Comparison of ENCODE assay signal across 37 mouse cellular contexts in genomic region chr10:51584919-51585318, GRCm38 (mm10). TPM values are rescaled to one million over a fixed set of nuclear protein-coding genes. Genes with fewer than 3 reads are reported as not detected.
DNase-seq lines count a peak whose midpoint lies in the region; ATAC-seq and TF ChIP-seq lines count a peak whose summit lies in the region.
"Had no signal": no experiment of that assay in that cellular context is flagged by ENCODE, and none has a peak within 500 bp of the region (broad histone marks: within the 10 kb centered on the region; RNA-seq: fewer than 3 reads in every experiment).

No protein-coding gene starts in this region.

- peak; percentile 26 for DNase-seq in CH12.LX (ENCODE audit: extremely low read depth)
- peak; percentile 69 for DNase-seq in lung, postnatal 25 days (ENCODE audit: low spot score)
- no peak for DNase-seq in cerebellum, postnatal 4 days (ENCODE audit: low spot score in 2 of 2)
- no peak for DNase-seq in left cerebral cortex, adult 2 months (ENCODE audit: extremely low spot score in 1 of 2, low spot score in 2 of 2)
- DNase-seq in retina, postnatal 1 day, result no peak
- no peak for DNase-seq in kidney, adult 9 months
- DNase-seq: adrenal gland, adult 2 months; B cell, adult 2 months; cerebellum, adult 8-10 months; cerebellum, postnatal 36 days; heart, postnatal 36 days; kidney, postnatal 25 days; left cerebral cortex, postnatal 4 days; right cerebral cortex, postnatal 25 days; thymus, postnatal 14 days had no signal

- dilution Hi-C loops in CH12.LX (cut with MboI; ENCODE audit: extremely low pct_ligation_motif_present, extremely low pct_unique_long_range_greater_than_20kb, low sequenced_read_pairs), result no loop called here

- H3K4me1 ChIP-seq in CH12.LX (ENCODE audit: control insufficient read depth in 1 of 2, insufficient read depth in 2 of 2), result peaks cover 0 to 10% of the 10 kb centered on the region in 2 experiments; a peak in 2 of 4 replicates
- peaks cover 12% of the 10 kb centered on the region for H3K4me1 ChIP-seq in bone marrow macrophage, adult 2 months (ENCODE audit: control insufficient read depth, insufficient read depth, low read length)
- peaks cover 4% of the 10 kb centered on the region; the same call in 1 of the 2 replicates for H3K4me1 ChIP-seq in lung, embryonic 15.5 days
- H3K4me1 ChIP-seq: stomach, embryonic 15.5 days had no signal

- H3K9me3 ChIP-seq in CH12.LX (replicated peaks; ENCODE audit: low read length), result no peaks in the 10 kb centered on the region
- no peaks in the 10 kb centered on the region for H3K9me3 ChIP-seq in lung, embryonic 15.5 days
- H3K9me3 ChIP-seq: embryonic facial prominence, embryonic 13.5 days; forebrain, embryonic 10.5 days; heart, embryonic 15.5 days; neural tube, embryonic 13.5 days; stomach, embryonic 15.5 days had no signal

- peak; percentile 52; the same call in 1 of the 2 replicates for ATAC-seq in lung, embryonic 15.5 days (ENCODE audit: borderline replicate concordance, extremely low read depth, low FRiP score, low TSS enrichment)
- ATAC-seq: activated CD4-positive, CD25-positive, alpha-beta regulatory T cell, adult 4 months; forebrain, embryonic 16.5 days; intestine, postnatal 0 days had no signal

- H3K4me2 ChIP-seq in CH12.LX (ENCODE audit: insufficient read depth, low read depth, poor library complexity, severe bottlenecking), result no peak overlapping the region
- H3K4me2 ChIP-seq in lung, embryonic 15.5 days, result no peak overlapping the region
- H3K4me2 ChIP-seq: embryonic facial prominence, embryonic 13.5 days; heart, embryonic 15.5 days; hindbrain, embryonic 14.5 days; midbrain, embryonic 11.5 days; neural tube, embryonic 13.5 days; stomach, embryonic 15.5 days had no signal

- H3K36me3 ChIP-seq in CH12.LX (replicated peaks in 1 of 2; ENCODE audit: control insufficient read depth in 1 of 2, insufficient read depth in 1 of 2, low read length in 1 of 2), result no peaks in the 10 kb centered on the region
- H3K36me3 ChIP-seq in lung, embryonic 15.5 days, result no peaks in the 10 kb centered on the region
- H3K36me3 ChIP-seq: embryonic facial prominence, embryonic 13.5 days; forebrain, embryonic 10.5 days; heart, embryonic 15.5 days; neural tube, embryonic 13.5 days; stomach, embryonic 15.5 days had no signal

- no peak overlapping the region for H3K27ac ChIP-seq in CH12.LX (ENCODE audit: insufficient read depth, low read depth)
- H3K27ac ChIP-seq in bone marrow macrophage, adult 2 months (ENCODE audit: insufficient read depth, low read depth, low read length), result peak overlapping the region; percentile 23
- H3K27ac ChIP-seq in lung, embryonic 15.5 days, result no peak overlapping the region
- H3K27ac ChIP-seq in left cerebral cortex, adult 2 months, result no peak overlapping the region
- H3K27ac ChIP-seq: embryonic facial prominence, embryonic 13.5 days; forebrain, embryonic 10.5 days; heart, embryonic 15.5 days; hindbrain, embryonic 14.5 days; liver, embryonic 14.5 days; neural tube, embryonic 13.5 days; stomach, embryonic 15.5 days had no signal

- intact Hi-C loops in left cerebral cortex, adult 2 months (cut with DNase I), result no loop called here

- no peak for TF ChIP-seq RAD21 in CH12.LX (IDR thresholded peaks at IDR 0.05; ENCODE audit: low read depth, low read length)

- in situ Hi-C loops in CH12.LX (cut with MboI; ENCODE audit: low pct_ligation_motif_present, low pct_unique_long_range_greater_than_20kb, low sequenced_read_pairs), result no loop called here

- no peak for TF ChIP-seq CTCF in CH12.LX (conservative IDR thresholded peaks at IDR 0.05 in 1 of 2, IDR thresholded peaks at IDR 0.05 in 1 of 2; ENCODE audit: low read depth in 2 of 2, low read length in 2 of 2)
- TF ChIP-seq CTCF in bone marrow macrophage, adult 2 months (IDR thresholded peaks at IDR 0.05; ENCODE audit: low read depth, low read length), result no peak
- TF ChIP-seq CTCF in left cerebral cortex, adult 2 months (IDR thresholded peaks at IDR 0.05), result no peak

- no peaks in the 10 kb centered on the region for H3K27me3 ChIP-seq in CH12.LX (replicated peaks)
- H3K27me3 ChIP-seq in lung, embryonic 15.5 days, result peaks cover 3% of the 10 kb centered on the region; the same call in 1 of the 2 replicates
- H3K27me3 ChIP-seq: stomach, embryonic 15.5 days had no signal

- TF ChIP-seq EP300 in CH12.LX (IDR thresholded peaks at IDR 0.05; ENCODE audit: low read length), result no peak; the same call in 1 of the 2 replicates

- H3K4me3 ChIP-seq in CH12.LX (replicated peaks in 1 of 3; ENCODE audit: low read depth in 2 of 3, low read length in 2 of 3, poor library complexity in 1 of 3), result no peak overlapping the region
- no peak overlapping the region for H3K4me3 ChIP-seq in bone marrow macrophage, adult 2 months (ENCODE audit: insufficient read depth, low read length)
- H3K4me3 ChIP-seq in lung, embryonic 15.5 days, result no peak overlapping the region
- H3K4me3 ChIP-seq in left cerebral cortex, adult 2 months, result no peak overlapping the region
- H3K4me3 ChIP-seq: embryonic facial prominence, embryonic 13.5 days; forebrain, embryonic 10.5 days; heart, embryonic 15.5 days; neural tube, embryonic 13.5 days; stomach, embryonic 15.5 days had no signal

- no peaks in the 10 kb centered on the region for H3K79me2 ChIP-seq in CH12.LX (replicated peaks; ENCODE audit: control insufficient read depth, extremely low read depth, insufficient read depth, poor library complexity, severe bottlenecking)

- TF ChIP-seq POLR2A in CH12.LX (IDR thresholded peaks at IDR 0.05; ENCODE audit: low read depth, low read length), result no peak
- no peak for TF ChIP-seq POLR2A in bone marrow macrophage, adult 2 months (IDR thresholded peaks at IDR 0.05; ENCODE audit: borderline replicate concordance, low read depth, low read length)

- H3K9ac ChIP-seq in CH12.LX (ENCODE audit: insufficient read depth, low read depth), result no peak overlapping the region
- H3K9ac ChIP-seq in lung, embryonic 15.5 days, result no peak overlapping the region
- H3K9ac ChIP-seq: embryonic facial prominence, embryonic 13.5 days; heart, embryonic 15.5 days; hindbrain, embryonic 14.5 days; liver, embryonic 14.5 days; neural tube, embryonic 13.5 days; stomach, embryonic 15.5 days had no signal

TF ChIP-seq in CH12.LX, 34 proteins besides CTCF, POLR2A, EP300 and RAD21:
- TF ChIP-seq ZNF384 (IDR thresholded peaks at IDR 0.05; ENCODE audit: low read depth, low read length) (no peak), TBP (conservative IDR thresholded peaks at IDR 0.05; ENCODE audit: low read depth, low read length) (no peak), IRF4 (IDR thresholded peaks at IDR 0.05; ENCODE audit: low read depth, low read length) (no peak), MAX (IDR thresholded peaks at IDR 0.05; ENCODE audit: low read length) (0 out of 2 replicates have a peak, but pooled peaks have one; percentile 12), BHLHE40 (IDR thresholded peaks at IDR 0.05; ENCODE audit: low read depth, low read length) (peak; percentile 52), ZMIZ1 (IDR thresholded peaks at IDR 0.05; ENCODE audit: low read depth, low read length) (no peak), MAFK (IDR thresholded peaks at IDR 0.05; ENCODE audit: insufficient replicate concordance, low read length) (no peak), MXI1 (IDR thresholded peaks at IDR 0.05; ENCODE audit: low read depth, low read length) (no peak), SMC3 (IDR thresholded peaks at IDR 0.05; ENCODE audit: low read depth, low read length) (no peak), MYC (IDR thresholded peaks at IDR 0.05; ENCODE audit: low read depth, low read length) (no peak), USF2 (conservative IDR thresholded peaks at IDR 0.05; ENCODE audit: low read depth, low read length) (no peak), ZKSCAN1 (IDR thresholded peaks at IDR 0.05; ENCODE audit: borderline replicate concordance, low read depth, low read length) (no peak), ELF1 (IDR thresholded peaks at IDR 0.05; ENCODE audit: low read depth, low read length) (no peak), ZC3H11A (IDR thresholded peaks at IDR 0.05; ENCODE audit: low read depth, low read length) (no peak), ETS1 (conservative IDR thresholded peaks at IDR 0.05; ENCODE audit: low read depth, low read length) (peak; percentile 43; the same call in 1 of the 2 replicates), JUND (conservative IDR thresholded peaks at IDR 0.05; ENCODE audit: low read depth, low read length) (no peak), NRF1 (IDR thresholded peaks at IDR 0.05; ENCODE audit: low read depth, low read length) (no peak), RCOR1 (conservative IDR thresholded peaks at IDR 0.05; ENCODE audit: low read depth, low read length) (no peak), POLR2AphosphoS2 (IDR thresholded peaks at IDR 0.05; ENCODE audit: low read depth, low read length) (no peak), PAX5 (IDR thresholded peaks at IDR 0.05; ENCODE audit: low read length) (no peak), SIN3A (IDR thresholded peaks at IDR 0.05; ENCODE audit: low read length) (no peak), TCF12 (IDR thresholded peaks at IDR 0.05; ENCODE audit: low read depth, low read length) (no peak), CHD2 (IDR thresholded peaks at IDR 0.05; ENCODE audit: low read length) (no peak), UBTF (IDR thresholded peaks at IDR 0.05; ENCODE audit: low read depth, low read length) (no peak), NELFE (IDR thresholded peaks at IDR 0.05; ENCODE audit: low read depth, low read length) (no peak)
TF ChIP-seq in CH12.LX: peak in this region for 3.

RNA-seq across cellular contexts. Expression of gene Fam162b, which starts 5.4 kb away (rescaled TPM):
- 0.29 TPM in 1 of 2 replicates, not detected in the other for total RNA-seq in CH12.LX (2012; rRNA removed)
- total RNA-seq in CH12.LX (2014; rRNA removed), result not detected in 2 replicates
- polyA plus RNA-seq in CH12.LX (2012; ENCODE audit: insufficient read length, low read depth), result 0.52 and 0.86 TPM in 2 replicates
- not detected in 2 replicates for polyA plus RNA-seq in bone marrow macrophage, adult 2 months (2012; ENCODE audit: insufficient read depth, insufficient read length, missing spikeins)
- 49.9 and 53.3 TPM in 2 replicates for polyA plus RNA-seq in lung, embryonic 15.5 days (2015; fragmentation: Nextera tagmentation; extraction: Ambion mirVana)
- not detected for total RNA-seq in left cerebral cortex, adult 2 months (2021)
- total RNA-seq: adrenal gland, adult 2 months; adrenal gland, postnatal 4 days; ES-E14; gastrocnemius, adult 8-10 months; gastrocnemius, postnatal 4 days; heart, postnatal 36 days; layer of hippocampus, adult 18-20 months; layer of hippocampus, postnatal 25 days had no signal
- polyA plus RNA-seq: activated CD4-positive, CD25-positive, alpha-beta regulatory T cell, adult 4 months; adrenal gland, adult 2 months; liver, embryonic 14.5 days; urinary bladder, adult 2 months had no signal

RNA-seq across cellular contexts. Expression of gene Gprc6a, which starts 46.3 kb away (rescaled TPM):
- total RNA-seq in CH12.LX (2012; rRNA removed), result not detected in 2 replicates
- not detected in 2 replicates for total RNA-seq in CH12.LX (2014; rRNA removed)
- polyA plus RNA-seq in CH12.LX (2012; ENCODE audit: insufficient read length, low read depth), result not detected in 2 replicates
- polyA plus RNA-seq in bone marrow macrophage, adult 2 months (2012; ENCODE audit: insufficient read depth, insufficient read length, missing spikeins), result not detected in 2 replicates
- polyA plus RNA-seq in lung, embryonic 15.5 days (2015; fragmentation: Nextera tagmentation; extraction: Ambion mirVana), result 2.0 and 2.3 TPM in 2 replicates
- not detected for total RNA-seq in left cerebral cortex, adult 2 months (2021)
- total RNA-seq: adrenal gland, adult 2 months; adrenal gland, postnatal 4 days; ES-E14; gastrocnemius, adult 8-10 months; gastrocnemius, postnatal 4 days; heart, postnatal 36 days; layer of hippocampus, adult 18-20 months; layer of hippocampus, postnatal 25 days; left cerebral cortex, postnatal 4 days had no signal
- polyA plus RNA-seq: activated CD4-positive, CD25-positive, alpha-beta regulatory T cell, adult 4 months; adrenal gland, adult 2 months; embryonic facial prominence, embryonic 13.5 days; forebrain, embryonic 16.5 days; heart, embryonic 15.5 days; hindbrain, embryonic 14.5 days; kidney, embryonic 14.5 days; limb, embryonic 14.5 days; liver, embryonic 14.5 days; neural tube, embryonic 13.5 days; urinary bladder, adult 2 months had no signal

Comparison
In these comparisons a context has a peak if more than half of its experiments do, and no peak if none do; other contexts are left out.
1. DNase-seq: peak in CH12.LX (single experiment) and lung, postnatal 25 days (single experiment); none in cerebellum, postnatal 4 days (0 of 2), left cerebral cortex, adult 2 months (0 of 2), retina, postnatal 1 day (single experiment) and kidney, adult 9 months (single experiment).
2. RNA of gene Fam162b, which starts 5.4 kb away (polyA plus RNA-seq): 49.9 to 53.3 TPM in lung, embryonic 15.5 days; 0.52 to 0.86 TPM in CH12.LX and not detected in bone marrow macrophage, adult 2 months; every median in the first group is over 10 times any median in the second.